Mouse (Mus musculus) midbrain, embryonic 16.5 days (tissue): ENCODE data around the gene Syt8. TPM values are rescaled to one million over a fixed set of nuclear protein-coding genes. Genes with fewer than 3 reads are reported as not detected.

Experiments used
- ATAC-seq: fragments of 200-750 bp; cut with Nextera tagmentation; 2 replicates; pipeline ENCODE4 v1.8.0; 2017; ENCODE audit warnings: moderate TSS enrichment
- H3K27ac ChIP-seq: fragments of 300-500 bp; sonication (generic); 2 replicates; pipeline ENCODE4 v1.5.1; 2014; ENCODE audit warnings: mild to moderate bottlenecking, low read length, mixed read lengths
- H3K27me3 ChIP-seq: fragments of 300-500 bp; sonication (generic); 2 replicates; pipeline ENCODE4 v1.6.1; 2014; ENCODE audit warnings: low read depth, low read length, mixed read lengths; ENCODE audit not compliant: control insufficient read depth, insufficient read depth
- H3K36me3 ChIP-seq: fragments of 300-500 bp; sonication (generic); 2 replicates; pipeline ENCODE4 v1.6.1; 2014; ENCODE audit warnings: mild to moderate bottlenecking, low read length, moderate library complexity, mixed read lengths; ENCODE audit not compliant: control insufficient read depth, insufficient read depth
- H3K4me1 ChIP-seq: fragments of 300-500 bp; sonication (generic); 2 replicates; pipeline ENCODE4 v1.6.1; 2014; ENCODE audit warnings: mild to moderate bottlenecking, low read length, mixed read lengths; ENCODE audit not compliant: control insufficient read depth, insufficient read depth
- H3K4me2 ChIP-seq: fragments of 300-500 bp; sonication (generic); 2 replicates; pipeline ENCODE4 v1.6.1; 2014; ENCODE audit warnings: mild to moderate bottlenecking, low read length, mixed read lengths
- H3K4me3 ChIP-seq: fragments of 300-500 bp; sonication (generic); 2 replicates; pipeline ENCODE4 v1.5.1; 2014; ENCODE audit warnings: low read depth, mild to moderate bottlenecking, low read length, moderate library complexity, mixed read lengths
- H3K9ac ChIP-seq: fragments of 300-500 bp; sonication (generic); 2 replicates; pipeline ENCODE4 v1.6.1; 2014; ENCODE audit warnings: low read depth, low read length, mixed read lengths
- H3K9me3 ChIP-seq: fragments of 300-500 bp; sonication (generic); replicated peaks from 2 replicates; pipeline ENCODE4 v1.6.1; 2014; ENCODE audit warnings: mild to moderate bottlenecking, low read length, mixed read lengths; ENCODE audit not compliant: control insufficient read depth, poor library complexity, severe bottlenecking
- WGBS: fragments of 180-500 bp; shearing (Covaris S2); extraction: QIAGEN DNeasy Blood & Tissue Kit; methylation state at CpG from one replicate; pipeline ENCODE4 v1.1.7; 2014; 5-methylcytosine and 5-hydroxymethylcytosine counted together
- polyA plus RNA-seq: library from polyadenylated mRNA; unstranded; fragments of >200 nt; fragmentation: Nextera tagmentation; extraction: Ambion mirVana; gene quantifications from 2 replicates; pipeline ENCODE4 v1.2.1, GENCODE M21; 2015

The Syt8 gene
- polyA plus RNA-seq, 1 experiment from 2014 or later: not detected

GRCm38 (mm10) chr7:142474799-142475198, 40.1 kb downstream of the Syt8 start:
- H3K4me1 ChIP-seq: peaks cover 7% of the 10 kb centered on the region; the same call in 1 of the 2 replicates
- no peak overlapping the region for H3K4me3 ChIP-seq
- H3K9me3 ChIP-seq: no peaks in the 10 kb centered on the region
- H3K36me3 ChIP-seq: no peaks in the 10 kb centered on the region
- H3K27ac ChIP-seq: no peak overlapping the region
- H3K27me3 ChIP-seq: no peaks in the 10 kb centered on the region
- H3K4me2 ChIP-seq: no peak overlapping the region
- WGBS: 83% methylated on average over 14 of the region's 14 CpGs
- no peak for ATAC-seq
- H3K9ac ChIP-seq: no peak overlapping the region

- Histone ChIP-seq H3K4me3 (no peak overlapping the region), H3K9ac (no peak overlapping the region), H3K36me3 (no peaks in the 10 kb centered on the region), H3K27me3 (no peaks in the 10 kb centered on the region), H3K9me3 (no peaks in the 10 kb centered on the region), H3K27ac (no peak overlapping the region), H3K4me1 (peaks cover 7% of the 10 kb centered on the region; the same call in 1 of the 2 replicates), H3K4me2 (no peak overlapping the region)
- 60% methylated on average over 7 of the region's 7 CpGs for WGBS
- ATAC-seq: no peak
Observed at GRCm38 (mm10) chr7:142475641-142476040, 41.0 kb downstream of the Syt8 start.

- Histone ChIP-seq H3K4me1 (peaks cover 7% of the 10 kb centered on the region), H3K27ac (no peak overlapping the region), H3K9me3 (no peaks in the 10 kb centered on the region), H3K4me3 (no peak overlapping the region), H3K4me2 (no peak overlapping the region), H3K9ac (no peak overlapping the region), H3K36me3 (no peaks in the 10 kb centered on the region), H3K27me3 (no peaks in the 10 kb centered on the region)
- no peak for ATAC-seq
- 81% methylated on average over 5 of the region's 5 CpGs for WGBS
Observed at GRCm38 (mm10) chr7:142476271-142476670, 41.6 kb downstream of the Syt8 start.

GRCm38 (mm10) chr7:142476795-142477452, 42.3 kb downstream of the Syt8 start:
- no peak overlapping the region for H3K4me3 ChIP-seq
- H3K4me1 ChIP-seq: peaks cover 11% of the 10 kb centered on the region
- H3K36me3 ChIP-seq: no peaks in the 10 kb centered on the region
- no peaks in the 10 kb centered on the region for H3K27me3 ChIP-seq
- H3K9me3 ChIP-seq: no peaks in the 10 kb centered on the region
- no peak for ATAC-seq
- H3K4me2 ChIP-seq: no peak overlapping the region
- WGBS: 87% methylated on average over 13 of the region's 13 CpGs
- no peak overlapping the region for H3K9ac ChIP-seq
- H3K27ac ChIP-seq: no peak overlapping the region

- no peak overlapping the region for H3K4me3 ChIP-seq
- no peaks in the 10 kb centered on the region for H3K36me3 ChIP-seq
- H3K27me3 ChIP-seq: no peaks in the 10 kb centered on the region
- peaks cover 14% of the 10 kb centered on the region for H3K4me1 ChIP-seq
- no peak for ATAC-seq
- H3K27ac ChIP-seq: no peak overlapping the region
- no peak overlapping the region for H3K9ac ChIP-seq
- WGBS: 92% methylated on average over 6 of the region's 6 CpGs
- no peaks in the 10 kb centered on the region for H3K9me3 ChIP-seq
- no peak overlapping the region for H3K4me2 ChIP-seq
Observed at GRCm38 (mm10) chr7:142478001-142478400, 43.4 kb downstream of the Syt8 start.

- Histone ChIP-seq H3K36me3 (no peaks in the 10 kb centered on the region), H3K4me2 (no peak overlapping the region), H3K27ac (no peak overlapping the region), H3K4me3 (no peak overlapping the region), H3K27me3 (no peaks in the 10 kb centered on the region), H3K9me3 (no peaks in the 10 kb centered on the region), H3K4me1 (peaks cover 14% of the 10 kb centered on the region), H3K9ac (no peak overlapping the region)
- WGBS: 44% methylated on average over 2 of the region's 2 CpGs
- no peak for ATAC-seq
Observed at GRCm38 (mm10) chr7:142478574-142478973, 43.9 kb downstream of the Syt8 start.

- Histone ChIP-seq H3K4me2 (no peak overlapping the region), H3K36me3 (no peaks in the 10 kb centered on the region), H3K9ac (no peak overlapping the region), H3K27me3 (no peaks in the 10 kb centered on the region), H3K4me1 (peaks cover 14% of the 10 kb centered on the region), H3K4me3 (no peak overlapping the region), H3K27ac (no peak overlapping the region), H3K9me3 (no peaks in the 10 kb centered on the region)
- ATAC-seq: no peak
Observed at GRCm38 (mm10) chr7:142479307-142479706, 44.7 kb downstream of the Syt8 start.

GRCm38 (mm10) chr7:142479886-142480285, 45.2 kb downstream of the Syt8 start:
- H3K4me2 ChIP-seq: no peak overlapping the region
- no peak overlapping the region for H3K27ac ChIP-seq
- no peaks in the 10 kb centered on the region for H3K36me3 ChIP-seq
- no peak overlapping the region for H3K4me3 ChIP-seq
- H3K27me3 ChIP-seq: no peaks in the 10 kb centered on the region
- H3K9me3 ChIP-seq: no peaks in the 10 kb centered on the region
- H3K9ac ChIP-seq: no peak overlapping the region
- 98% methylated on average over 3 of the region's 3 CpGs for WGBS
- ATAC-seq: no peak
- peaks cover 14% of the 10 kb centered on the region for H3K4me1 ChIP-seq

GRCm38 (mm10) chr7:142480661-142481060, 46.0 kb downstream of the Syt8 start:
- H3K36me3 ChIP-seq: no peaks in the 10 kb centered on the region
- H3K4me2 ChIP-seq: no peak overlapping the region
- no peak for ATAC-seq
- H3K27ac ChIP-seq: no peak overlapping the region
- peaks cover 14% of the 10 kb centered on the region for H3K4me1 ChIP-seq
- no peaks in the 10 kb centered on the region for H3K9me3 ChIP-seq
- H3K27me3 ChIP-seq: no peaks in the 10 kb centered on the region
- no peak overlapping the region for H3K4me3 ChIP-seq
- WGBS: 96% methylated on average over 3 of the region's 3 CpGs
- no peak overlapping the region for H3K9ac ChIP-seq
